Mouse (Mus musculus) kidney, adult 2 months (tissue): ENCODE results near the gene Ms4a1. TPM values are rescaled to one million over a fixed set of nuclear protein-coding genes. Genes with fewer than 3 reads are reported as not detected.
"Not testable (repeated sequence)": the region's sequence is repeated elsewhere in the genome, so short reads cannot be mapped to it uniquely, and the experiment has no call there.

Source experiments
- DNase-seq: peaks from one replicate; pipeline ENCODE4 v3.0.0; 2021
- H3K27ac ChIP-seq: fragments of 200-500 bp; 2 replicates; pipeline ENCODE4 v1.5.1; 2012; ENCODE audit warnings: low read depth, low read length, control low read depth, inconsistent platforms; ENCODE audit not compliant: insufficient read depth
- H3K27me3 ChIP-seq: fragments of 200-500 bp; replicated peaks from 2 replicates; pipeline ENCODE4 v1.6.1; 2012; ENCODE audit warnings: mild to moderate bottlenecking, moderate library complexity, low read length, inconsistent platforms; ENCODE audit not compliant: control insufficient read depth, insufficient read depth
- H3K36me3 ChIP-seq: fragments of 200-500 bp; 2 replicates; pipeline ENCODE4 v1.6.1; 2012; ENCODE audit warnings: mild to moderate bottlenecking, moderate library complexity, low read length, inconsistent platforms; ENCODE audit not compliant: control insufficient read depth, insufficient read depth
- H3K4me1 ChIP-seq: fragments of 200-500 bp; 2 replicates; pipeline ENCODE4 v1.6.1; 2011; ENCODE audit warnings: low read length; ENCODE audit not compliant: control insufficient read depth, insufficient read depth
- H3K4me3 ChIP-seq: fragments of 200-500 bp; 2 replicates; pipeline ENCODE4 v1.5.1; 2011; ENCODE audit warnings: mild to moderate bottlenecking, low read depth, low read length, control low read depth; ENCODE audit not compliant: insufficient read depth
- CTCF ChIP-seq: fragments of 200-500 bp; conservative IDR thresholded peaks from 2 replicates; pipeline ENCODE4 v1.5.1; 2011; ENCODE audit warnings: low read depth, mild to moderate bottlenecking, control low read depth, low read length, moderate library complexity, mixed read lengths; ENCODE audit not compliant: insufficient read depth, insufficient read length
- POLR2A ChIP-seq: fragments of 200-500 bp; IDR thresholded peaks from one replicate; pipeline ENCODE4 v1.6.1; 2011; ENCODE audit warnings: low read depth, low read length, control low read depth
- WGBS: fragments of 180-500 bp; shearing (Covaris S2); methylation state at CpG from one replicate; pipeline ENCODE4 v1.1.7; 2018; 5-methylcytosine and 5-hydroxymethylcytosine counted together
- polyA plus RNA-seq: library from polyadenylated mRNA; depleted of rRNA; stranded (reverse); fragments of >200 nt; gene quantifications from 2 replicates; pipeline ENCODE4 v1.2.3, GENCODE M21; 2012

Ms4a1 gene
- polyA plus RNA-seq, 1 experiment: 1.9 TPM

DNA sequence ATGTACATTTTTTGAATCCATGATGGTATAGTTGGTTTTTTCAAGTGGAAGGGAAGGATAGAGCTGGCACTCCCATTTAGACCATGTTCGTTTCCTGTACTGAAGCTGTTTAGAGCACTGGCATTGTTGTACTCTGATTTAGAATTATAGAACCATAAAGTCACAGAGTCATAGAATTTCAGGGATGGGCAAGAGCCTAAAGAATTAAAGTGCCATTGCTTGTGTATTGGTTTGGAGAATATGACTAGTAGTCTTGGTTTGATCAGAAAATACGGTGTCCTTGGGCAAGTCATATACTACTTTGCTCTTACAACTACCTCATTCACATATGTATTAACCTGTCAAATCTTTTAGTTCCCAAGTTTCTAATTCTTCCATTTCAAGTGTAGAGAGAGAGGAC is 17.7 kb upstream of the Ms4a1 start, which contains the start of gene Ms4a5:
Gene Ms4a5 (minus strand): TSS at position 101 of the 400 bp plus-strand sequence.
- TF ChIP-seq POLR2A (no peak), CTCF (no peak)
- WGBS: 85% methylated on average over 2 of the region's 2 CpGs

GRCm38 (mm10) chr19:11280223-11280622 is 14.2 kb upstream of the Ms4a1 start:
- no peak for TF ChIP-seq POLR2A
- no peak for TF ChIP-seq CTCF
- Histone ChIP-seq H3K27me3 (no peaks in the 10 kb centered on the region), H3K4me1 (no peaks in the 10 kb centered on the region), H3K4me3 (no peak overlapping the region), H3K27ac (no peak overlapping the region), H3K36me3 (no peaks in the 10 kb centered on the region)
- no peak for DNase-seq
- 81% methylated on average over 3 of the region's 3 CpGs for WGBS

More for the DNA sequence above, 17.7 kb upstream of the Ms4a1 start, which contains the start of gene Ms4a5:
- Histone ChIP-seq H3K36me3 (no peaks in the 10 kb centered on the region), H3K4me3 (no peak within 1 kb of the TSS), H3K27me3 (no peaks in the 10 kb centered on the region), H3K4me1 (no peaks in the 10 kb centered on the region), H3K27ac (no peak within 1 kb of the TSS)
- no peak for DNase-seq

DNA sequence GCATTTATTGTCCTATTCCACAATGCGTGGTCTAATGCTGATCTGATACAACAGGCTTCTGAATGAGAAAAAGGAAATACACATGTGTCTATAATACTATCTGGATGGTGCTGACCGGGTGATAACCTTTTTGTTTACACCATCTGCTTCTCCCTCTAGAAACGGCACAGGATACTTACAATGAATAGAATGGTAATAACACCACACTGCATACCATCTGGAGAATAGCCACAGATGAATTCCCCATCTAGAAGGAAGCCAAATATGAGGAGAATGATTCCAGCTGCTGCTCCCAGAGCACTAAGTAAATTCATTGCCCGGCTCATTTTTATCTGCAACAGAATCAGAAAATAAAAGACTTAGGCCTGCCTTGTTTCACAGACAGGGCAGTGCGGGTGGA is 10.4 kb upstream of the Ms4a1 start:
- WGBS: 64% methylated on average over 5 of the region's 5 CpGs
- Histone ChIP-seq H3K27me3 (no peaks in the 10 kb centered on the region), H3K4me1 (no peaks in the 10 kb centered on the region), H3K27ac (no peak overlapping the region), H3K4me3 (no peak overlapping the region), H3K36me3 (no peaks in the 10 kb centered on the region)
- no peak for DNase-seq
- TF ChIP-seq CTCF: no peak
- TF ChIP-seq POLR2A: no peak

DNA sequence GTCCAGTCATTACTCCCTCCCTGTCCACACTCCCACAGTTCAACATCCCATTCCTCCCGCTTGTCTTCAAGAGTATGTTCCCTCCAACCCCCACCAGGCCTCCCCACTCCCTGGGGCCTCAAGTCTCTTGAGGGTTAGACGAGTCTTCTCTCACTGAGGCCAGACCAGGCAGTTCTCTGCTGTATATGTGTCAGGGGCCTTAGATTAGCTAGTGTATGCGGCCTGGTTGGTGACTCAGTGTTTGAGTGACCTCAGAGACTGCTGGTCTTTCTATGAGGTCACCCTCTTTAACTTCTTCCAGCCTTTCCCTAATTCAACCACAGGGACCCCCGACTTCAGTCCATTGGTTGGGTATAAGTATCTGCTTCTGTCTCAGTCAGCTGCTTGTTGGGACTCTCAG is 915 bp upstream of the Ms4a1 start:
- Histone ChIP-seq H3K4me3 (no peak overlapping the region), H3K27me3 (no peaks in the 10 kb centered on the region), H3K27ac (no peak overlapping the region), H3K4me1 (no peaks in the 10 kb centered on the region), H3K36me3 (no peaks in the 10 kb centered on the region)
- no peak for DNase-seq
- WGBS: 76% methylated on average over 4 of the region's 4 CpGs
- TF ChIP-seq CTCF (no peak), POLR2A (no peak)

DNA sequence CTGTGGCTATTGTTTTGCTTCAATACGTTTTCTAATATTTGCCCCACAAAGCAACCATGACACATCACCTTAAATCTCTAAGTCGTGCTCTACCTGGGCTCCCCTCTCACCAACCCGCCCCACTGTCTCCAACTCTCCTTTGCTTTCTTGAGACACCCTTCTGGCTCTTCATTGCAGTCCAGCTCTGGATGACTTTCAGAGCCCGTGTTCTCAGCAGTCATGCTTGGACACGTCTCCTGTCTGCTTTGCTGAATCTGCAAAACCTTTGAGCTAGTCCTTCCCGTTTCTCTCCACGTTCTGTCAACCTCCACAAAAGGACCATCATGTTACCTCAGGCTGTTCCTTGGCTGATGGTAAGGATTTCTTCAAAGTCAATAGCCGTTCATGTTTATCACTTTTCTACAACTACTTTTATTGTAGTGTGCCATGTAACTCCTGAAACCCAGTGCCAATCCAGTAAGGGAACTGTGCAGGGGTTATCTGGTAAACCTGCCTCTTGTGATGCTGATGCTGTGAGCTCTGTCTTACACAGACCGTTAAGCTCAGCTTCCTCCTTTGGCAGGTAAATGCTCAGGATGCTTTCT is 1.3 kb downstream of the Ms4a1 start:
- Histone ChIP-seq H3K27me3 (no peaks in the 10 kb centered on the region; the same call in 1 of the 2 replicates), H3K4me3 (no peak overlapping the region), H3K27ac (no peak overlapping the region), H3K36me3 (no peaks in the 10 kb centered on the region), H3K4me1 (no peaks in the 10 kb centered on the region)
- no peak for DNase-seq
- TF ChIP-seq CTCF (no peak), POLR2A (no peak)
- WGBS: 77% methylated on average over 9 of the region's 9 CpGs

- Histone ChIP-seq H3K36me3 (no peaks in the 10 kb centered on the region), H3K4me1 (no peaks in the 10 kb centered on the region), H3K4me3 (no peak overlapping the region), H3K27ac (no peak overlapping the region), H3K27me3 (no peaks in the 10 kb centered on the region; the same call in 1 of the 2 replicates)
- WGBS: 68% methylated on average over 3 of the region's 3 CpGs
- TF ChIP-seq CTCF (no peak), POLR2A (no peak)
- no peak for DNase-seq
These were observed 2.5 kb downstream of the Ms4a1 start for GRCm38 (mm10) chr19:11263549-11263948.

- H3K27me3 ChIP-seq, H3K4me3 ChIP-seq, H3K36me3 ChIP-seq, H3K27ac ChIP-seq, H3K4me1 ChIP-seq, DNase-seq: not testable (repeated sequence)
- 69% methylated on average over 4 of the region's 4 CpGs for WGBS
These were observed 3.1 kb downstream of the Ms4a1 start for GRCm38 (mm10) chr19:11262932-11263331.
